Mouse (Mus musculus): ENCODE data around the gene H1foo. TPM values are rescaled to one million over a fixed set of nuclear protein-coding genes. Genes with fewer than 3 reads are reported as not detected.

Gene H1foo
- polyA plus RNA-seq, 1 experiment from 2014 or later, result not detected

GRCm38 (mm10) chr6:115973139-115973875 lies 28.6 kb downstream of the H1foo start:
- Histone ChIP-seq H3K9ac (0 out of 2 replicates have a peak overlapping the region, but pooled peaks have one; percentile 0), H3K4me2 (no peak overlapping the region), H3K4me1 (replicated peaks) (peaks cover 47% of the 10 kb centered on the region), H3K4me3 (no peak overlapping the region), H3K27ac (ENCODE audit: poor library complexity, severe bottlenecking) (no peak overlapping the region), H3K36me3 (peaks cover 35% of the 10 kb centered on the region), H3K27me3 (replicated peaks) (no peaks in the 10 kb centered on the region), H3K9me3 (replicated peaks) (no peaks in the 10 kb centered on the region)
- ATAC-seq (ENCODE audit: insufficient number of reproducible peaks, low FRiP score), result no peak
- WGBS, result 77% methylated on average over 15 of the region's 15 CpGs

GRCm38 (mm10) chr6:115973881-115974662 lies 29.3 kb downstream of the H1foo start:
- Histone ChIP-seq H3K4me2 (no peak overlapping the region), H3K27me3 (replicated peaks) (no peaks in the 10 kb centered on the region), H3K4me3 (no peak overlapping the region), H3K9ac (no peak overlapping the region), H3K9me3 (replicated peaks) (no peaks in the 10 kb centered on the region), H3K4me1 (replicated peaks) (peaks cover 53% of the 10 kb centered on the region), H3K27ac (ENCODE audit: poor library complexity, severe bottlenecking) (no peak overlapping the region), H3K36me3 (peaks cover 33% of the 10 kb centered on the region)
- ATAC-seq (ENCODE audit: insufficient number of reproducible peaks, low FRiP score), result no peak
- 75% methylated on average over 16 of the region's 16 CpGs for WGBS

DNA sequence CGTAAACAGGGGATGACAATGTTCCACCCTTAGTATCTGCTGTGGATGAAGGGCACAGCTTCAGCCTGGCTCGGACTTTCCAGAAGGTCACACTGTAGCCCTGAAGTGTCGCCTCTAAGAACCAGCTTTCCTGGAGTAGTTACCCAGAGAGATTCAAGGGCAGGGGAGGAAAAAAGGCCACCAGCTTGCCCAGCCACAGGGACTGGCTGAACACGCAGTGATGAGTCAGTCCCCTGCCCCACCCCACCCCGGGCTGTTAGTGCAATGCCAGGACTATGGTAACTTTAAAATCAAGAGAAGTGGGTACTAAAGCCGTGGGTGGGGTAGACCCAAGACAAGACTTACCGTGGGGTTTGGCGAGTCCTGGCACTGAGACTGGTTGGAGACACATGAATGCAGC lies 30.9 kb downstream of the H1foo start:
- ATAC-seq (ENCODE audit: insufficient number of reproducible peaks, low FRiP score), result no peak
- 78% methylated on average over 8 of the region's 8 CpGs for WGBS
- Histone ChIP-seq H3K4me1 (replicated peaks) (peaks cover 61% of the 10 kb centered on the region), H3K27ac (ENCODE audit: poor library complexity, severe bottlenecking) (no peak overlapping the region), H3K4me3 (no peak overlapping the region), H3K9me3 (replicated peaks) (no peaks in the 10 kb centered on the region), H3K36me3 (peaks cover 37% of the 10 kb centered on the region), H3K27me3 (replicated peaks) (no peaks in the 10 kb centered on the region), H3K9ac (no peak overlapping the region), H3K4me2 (no peak overlapping the region)

GRCm38 (mm10) chr6:115977810-115978209 lies 33.1 kb downstream of the H1foo start:
- no peaks in the 10 kb centered on the region for H3K9me3 ChIP-seq (replicated peaks)
- no peak overlapping the region for H3K4me3 ChIP-seq
- H3K4me2 ChIP-seq, result no peak overlapping the region
- no peak overlapping the region for H3K27ac ChIP-seq (ENCODE audit: poor library complexity, severe bottlenecking)
- no peak; the same call in 1 of the 2 replicates for ATAC-seq (ENCODE audit: insufficient number of reproducible peaks, low FRiP score)
- H3K9ac ChIP-seq, result no peak overlapping the region
- peaks cover 53% of the 10 kb centered on the region for H3K4me1 ChIP-seq (replicated peaks)
- 88% methylated on average over 15 of the region's 15 CpGs for WGBS
- peaks cover 37% of the 10 kb centered on the region for H3K36me3 ChIP-seq
- no peaks in the 10 kb centered on the region for H3K27me3 ChIP-seq (replicated peaks)

DNA sequence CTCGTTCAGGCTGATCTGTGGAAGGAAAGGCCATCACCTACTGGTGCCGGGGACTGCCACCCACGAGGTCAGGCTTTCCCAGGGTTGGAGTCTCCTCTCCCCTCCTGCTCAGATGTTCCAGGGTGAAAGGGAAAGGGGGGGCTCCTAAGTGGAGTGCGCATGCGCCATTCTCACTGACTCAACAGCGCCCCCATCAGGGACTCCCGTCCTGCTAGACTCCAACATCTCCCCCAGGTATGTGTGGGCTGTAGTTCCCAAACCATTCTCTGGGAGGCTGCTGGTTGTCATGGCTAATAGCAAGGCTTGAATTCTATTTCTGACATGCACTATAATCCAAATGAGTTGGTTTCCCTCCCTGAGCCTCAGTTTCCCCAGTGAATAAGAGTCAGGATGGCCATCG lies 33.9 kb downstream of the H1foo start:
- WGBS, result 61% methylated on average over 8 of the region's 8 CpGs
- H3K27me3 ChIP-seq (replicated peaks), result no peaks in the 10 kb centered on the region
- no peak overlapping the region for H3K27ac ChIP-seq (ENCODE audit: poor library complexity, severe bottlenecking)
- H3K4me1 ChIP-seq (replicated peaks), result peaks cover 56% of the 10 kb centered on the region
- H3K9ac ChIP-seq, result no peak overlapping the region
- H3K36me3 ChIP-seq, result peaks cover 37% of the 10 kb centered on the region
- no peak overlapping the region for H3K4me2 ChIP-seq
- no peak overlapping the region for H3K4me3 ChIP-seq
- no peak; the same call in 1 of the 2 replicates for ATAC-seq (ENCODE audit: insufficient number of reproducible peaks, low FRiP score)
- H3K9me3 ChIP-seq (replicated peaks), result no peaks in the 10 kb centered on the region

- H3K27me3 ChIP-seq (replicated peaks), result no peaks in the 10 kb centered on the region
- H3K9ac ChIP-seq, result no peak overlapping the region
- 0 out of 2 replicates have a peak overlapping the region, but pooled peaks have one; percentile 15 for H3K27ac ChIP-seq (ENCODE audit: poor library complexity, severe bottlenecking)
- H3K4me1 ChIP-seq (replicated peaks), result peaks cover 85% of the 10 kb centered on the region
- peaks cover 11% of the 10 kb centered on the region for H3K36me3 ChIP-seq
- ATAC-seq (ENCODE audit: insufficient number of reproducible peaks, low FRiP score), result no peak
- whole genome bisulfite sequencing, result 72% methylated on average over 7 of the region's 7 CpGs
- H3K4me3 ChIP-seq, result no peak overlapping the region
- no peak overlapping the region for H3K4me2 ChIP-seq
- no peaks in the 10 kb centered on the region for H3K9me3 ChIP-seq (replicated peaks)
Observed at GRCm38 (mm10) chr6:115982889-115983288, 38.2 kb downstream of the H1foo start.

GRCm38 (mm10) chr6:115983306-115984038 lies 38.7 kb downstream of the H1foo start:
- no peak for ATAC-seq (ENCODE audit: insufficient number of reproducible peaks, low FRiP score)
- Histone ChIP-seq H3K4me1 (replicated peaks) (peaks cover 81% of the 10 kb centered on the region), H3K9ac (0 out of 2 replicates have a peak overlapping the region, but pooled peaks have one; percentile 11), H3K27ac (ENCODE audit: poor library complexity, severe bottlenecking) (peak overlapping the region; percentile 53), H3K36me3 (peaks cover 6% of the 10 kb centered on the region), H3K4me2 (peak overlapping the region; percentile 12), H3K9me3 (replicated peaks) (no peaks in the 10 kb centered on the region), H3K4me3 (no peak overlapping the region), H3K27me3 (replicated peaks) (no peaks in the 10 kb centered on the region)
- WGBS, result 56% methylated on average over 12 of the region's 12 CpGs

- WGBS, result 75% methylated on average over 7 of the region's 7 CpGs
- Histone ChIP-seq H3K4me2 (peak overlapping the region; percentile 75), H3K27ac (ENCODE audit: poor library complexity, severe bottlenecking) (no peak overlapping the region), H3K27me3 (replicated peaks) (no peaks in the 10 kb centered on the region), H3K4me1 (replicated peaks) (peaks cover 81% of the 10 kb centered on the region), H3K4me3 (no peak overlapping the region), H3K9ac (0 out of 2 replicates have a peak overlapping the region, but pooled peaks have one; percentile 11), H3K36me3 (peaks cover 4% of the 10 kb centered on the region; the same call in 1 of the 2 replicates), H3K9me3 (replicated peaks) (no peaks in the 10 kb centered on the region)
- no peak for ATAC-seq (ENCODE audit: insufficient number of reproducible peaks, low FRiP score)
Observed at GRCm38 (mm10) chr6:115984580-115984979, 39.8 kb downstream of the H1foo start.

GRCm38 (mm10) chr6:115985622-115986021 lies 40.9 kb downstream of the H1foo start:
- Histone ChIP-seq H3K4me1 (replicated peaks) (peaks cover 75% of the 10 kb centered on the region), H3K4me3 (no peak overlapping the region), H3K9ac (peak overlapping the region; percentile 48), H3K9me3 (replicated peaks) (no peaks in the 10 kb centered on the region), H3K27ac (ENCODE audit: poor library complexity, severe bottlenecking) (no peak overlapping the region), H3K27me3 (replicated peaks) (no peaks in the 10 kb centered on the region), H3K36me3 (no peaks in the 10 kb centered on the region), H3K4me2 (peak overlapping the region; percentile 75)
- ATAC-seq (ENCODE audit: insufficient number of reproducible peaks, low FRiP score), result no peak
- 47% methylated on average over 9 of the region's 9 CpGs for WGBS

DNA sequence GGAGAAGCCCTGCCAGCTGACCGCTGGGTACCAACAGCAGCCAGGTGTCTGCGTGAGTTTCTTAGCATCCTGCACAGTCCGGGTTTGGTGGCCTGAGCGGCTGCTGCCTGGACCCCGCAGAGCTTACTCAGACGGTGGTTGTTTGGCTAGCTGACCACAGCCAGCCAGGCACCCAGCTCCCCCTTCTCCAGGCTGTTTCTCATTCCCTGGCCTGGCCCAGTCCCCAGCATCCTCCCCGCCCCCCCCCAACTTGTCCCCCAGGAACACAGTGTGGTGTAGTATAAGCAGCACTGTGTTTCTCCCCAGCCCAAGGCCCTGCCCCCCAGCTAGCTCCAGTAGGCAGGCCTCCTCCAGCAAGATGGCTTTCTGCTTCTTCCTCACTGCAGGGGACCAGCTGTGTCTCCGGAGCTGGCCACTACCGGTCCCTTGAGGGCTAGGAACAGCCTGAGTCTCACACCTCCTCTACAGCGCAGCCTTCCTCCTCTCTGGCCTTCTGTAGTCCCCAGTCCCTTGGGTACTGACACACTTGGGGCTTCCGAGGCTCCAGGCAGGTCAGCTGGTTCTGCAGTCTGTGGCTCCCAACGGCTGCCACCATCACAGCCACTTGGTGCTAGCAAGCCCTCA lies 41.8 kb downstream of the H1foo start:
- Histone ChIP-seq H3K9me3 (replicated peaks) (no peaks in the 10 kb centered on the region), H3K4me2 (peak overlapping the region; percentile 75), H3K4me1 (replicated peaks) (peaks cover 76% of the 10 kb centered on the region), H3K4me3 (peak overlapping the region; percentile 4; the same call in 1 of the 2 replicates), H3K9ac (peak overlapping the region; percentile 44), H3K27ac (ENCODE audit: poor library complexity, severe bottlenecking) (no peak overlapping the region), H3K27me3 (replicated peaks) (no peaks in the 10 kb centered on the region), H3K36me3 (no peaks in the 10 kb centered on the region)
- ATAC-seq (ENCODE audit: insufficient number of reproducible peaks, low FRiP score), result no peak
- WGBS, result 49% methylated on average over 12 of the region's 12 CpGs
